In genomic region chr11:119735152-119735551, GRCm38 (mm10) we compare ENCODE assay signal across 19 mouse cellular contexts.
"Had no signal": no experiment of that assay in that cellular context is flagged by ENCODE, and none has a peak within 500 bp of the region (broad histone marks: within the 10 kb centered on the region; RNA-seq: fewer than 3 reads in every experiment).

No protein-coding gene starts in this region.

- H3K9ac ChIP-seq: lung, embryonic 14.5 days; midbrain, embryonic 12.5 days; neural tube, embryonic 13.5 days; neural tube, embryonic 15.5 days had no signal

- H3K27me3 ChIP-seq: midbrain, embryonic 12.5 days; neural tube, embryonic 13.5 days; neural tube, embryonic 15.5 days had no signal

- H3K36me3 ChIP-seq: midbrain, embryonic 10.5 days; midbrain, embryonic 12.5 days; neural tube, embryonic 13.5 days; neural tube, embryonic 15.5 days had no signal

- H3K4me2 ChIP-seq: lung, embryonic 14.5 days; midbrain, embryonic 12.5 days; neural tube, embryonic 13.5 days; neural tube, embryonic 15.5 days had no signal

- H3K4me3 ChIP-seq: midbrain, embryonic 10.5 days; midbrain, embryonic 12.5 days; myocyte; neural tube, embryonic 13.5 days; neural tube, embryonic 15.5 days had no signal

- H3K27ac ChIP-seq: midbrain, embryonic 10.5 days; midbrain, embryonic 12.5 days; neural tube, embryonic 13.5 days; neural tube, embryonic 15.5 days had no signal

- DNase-seq: lung, adult 18-20 months; lung, embryonic 14.5 days; lung, postnatal 10 days; lung, postnatal 4 days; midbrain, embryonic 14.5 days; retina, postnatal 1 day; right cerebral cortex, adult 18-20 months; right cerebral cortex, postnatal 25 days; right cerebral cortex, postnatal 4 days; spleen, adult 18-20 months; thymus, adult 18-20 months; thymus, postnatal 14 days; thymus, postnatal 36 days had no signal

- ATAC-seq: midbrain, embryonic 16.5 days had no signal

- H3K9me3 ChIP-seq: midbrain, embryonic 10.5 days; midbrain, embryonic 12.5 days; neural tube, embryonic 13.5 days; neural tube, embryonic 15.5 days had no signal
